Mouse (Mus musculus) MEL (cell line): ENCODE measurements around the gene Smim24. TPM values are rescaled to one million over a fixed set of nuclear protein-coding genes. Genes with fewer than 3 reads are reported as not detected.

ENCODE experiments used
- DNase-seq: peaks from one replicate; pipeline ENCODE4 v3.0.0; 2011; ENCODE audit warnings: low read depth, low spot score
- H3K27ac ChIP-seq: 2 replicates; pipeline ENCODE4 v1.5.1; 2012; ENCODE audit warnings: low read depth, mild to moderate bottlenecking, control low read depth, low read length, moderate library complexity; ENCODE audit not compliant: control insufficient read depth
- H3K27me3 ChIP-seq, 2 experiments: fragments of 150-350 bp in 1 of 2; sonication (generic) in 1 of 2; 2 replicates each; pipeline ENCODE4 v1.6.1; 2012; ENCODE audit warnings: low read length in 2 of 2, mild to moderate bottlenecking in 2 of 2, improper control_type of control experiment in 1 of 2, moderate library complexity in 1 of 2; ENCODE audit not compliant: insufficient read depth in 2 of 2, control insufficient read depth in 1 of 2
- H3K36me3 ChIP-seq, 2 experiments: 2 replicates each; pipeline ENCODE4 v1.6.1; 2012 to 2014; ENCODE audit warnings: low read length in 2 of 2, improper control_type of control experiment in 1 of 2, inconsistent platforms in 1 of 2, mild to moderate bottlenecking in 1 of 2; ENCODE audit not compliant: insufficient read depth in 2 of 2, control insufficient read depth in 1 of 2
- H3K4me1 ChIP-seq, 2 experiments: fragments of 150-350 bp in 1 of 2; sonication (generic) in 1 of 2; 2 replicates each; pipeline ENCODE4 v1.6.1; 2012; ENCODE audit warnings: low read length in 2 of 2, improper control_type of control experiment in 1 of 2, mild to moderate bottlenecking in 1 of 2; ENCODE audit not compliant: insufficient read depth in 2 of 2, control insufficient read depth in 1 of 2
- H3K4me3 ChIP-seq, 2 experiments: fragments of 150-350 bp in 1 of 2; sonication (generic) in 1 of 2; 2 replicates each; pipeline ENCODE4 v1.5.1; 2012; ENCODE audit warnings: low read depth in 2 of 2, low read length in 2 of 2, mild to moderate bottlenecking in 2 of 2, moderate library complexity in 2 of 2, control low read depth in 1 of 2, improper control_type of control experiment in 1 of 2; ENCODE audit not compliant: control insufficient read depth in 1 of 2, insufficient read depth in 1 of 2
- H3K79me2 ChIP-seq: 2 replicates; pipeline ENCODE4 v1.6.1; 2012; ENCODE audit warnings: mild to moderate bottlenecking, low read length, moderate library complexity; ENCODE audit not compliant: control insufficient read depth, poor library complexity, insufficient read depth
- H3K9ac ChIP-seq: 2 replicates; pipeline ENCODE4 v1.6.1; 2012; ENCODE audit warnings: low read depth, mild to moderate bottlenecking, control low read depth, low read length, moderate library complexity; ENCODE audit not compliant: control insufficient read depth, poor library complexity, severe bottlenecking
- H3K9me3 ChIP-seq: fragments of 150-350 bp; sonication (generic); replicated peaks from 2 replicates; pipeline ENCODE4 v1.6.1; 2012; ENCODE audit warnings: mild to moderate bottlenecking, low read length, improper control_type of control experiment, moderate library complexity; ENCODE audit not compliant: insufficient read depth
- BHLHE40 ChIP-seq: IDR thresholded peaks from 2 replicates; pipeline ENCODE4 v1.6.1; 2012; ENCODE audit warnings: low read depth, mild to moderate bottlenecking, inconsistent platforms, low read length, improper control_type of control experiment, borderline replicate concordance
- CHD1 ChIP-seq: IDR thresholded peaks from 2 replicates; pipeline ENCODE4 v1.6.1; 2012; ENCODE audit warnings: low read depth, mild to moderate bottlenecking, inconsistent platforms, low read length, improper control_type of control experiment
- CHD2 ChIP-seq: IDR thresholded peaks from 2 replicates; pipeline ENCODE4 v1.6.1; 2011; ENCODE audit warnings: low read length, improper control_type of control experiment
- CTCF ChIP-seq, 3 experiments: IDR thresholded peaks in 2 of 3; conservative IDR thresholded peaks in 1 of 3; 2 replicates each; pipeline ENCODE4 v1.5.1; 2011 to 2012; ENCODE audit warnings: low read length in 3 of 3, low read depth in 2 of 3, mild to moderate bottlenecking in 2 of 3, improper control_type of control experiment in 1 of 3, inconsistent platforms in 1 of 3, mixed read lengths in 1 of 3, moderate library complexity in 1 of 3; ENCODE audit not compliant: control insufficient read depth in 1 of 3, insufficient read depth in 1 of 3, poor library complexity in 1 of 3, severe bottlenecking in 1 of 3
- E2F4 ChIP-seq: IDR thresholded peaks from 2 replicates; pipeline ENCODE4 v1.6.1; 2011; ENCODE audit warnings: low read depth, low read length, improper control_type of control experiment, borderline replicate concordance
- EP300 ChIP-seq, 2 experiments: IDR thresholded peaks; 2 replicates each; pipeline ENCODE4 v1.6.1; 2011; ENCODE audit warnings: improper control_type of control experiment in 2 of 2, low read length in 2 of 2, low read depth in 1 of 2, mild to moderate bottlenecking in 1 of 2
- ETS1 ChIP-seq: IDR thresholded peaks from 2 replicates; pipeline ENCODE4 v1.6.1; 2012; ENCODE audit warnings: low read depth, mild to moderate bottlenecking, inconsistent platforms, low read length, improper control_type of control experiment, moderate library complexity
- GABPA ChIP-seq: IDR thresholded peaks from 2 replicates; pipeline ENCODE4 v1.6.1; 2012; ENCODE audit warnings: low read depth, mild to moderate bottlenecking, inconsistent platforms, low read length, improper control_type of control experiment, moderate library complexity
- GATA1 ChIP-seq: IDR thresholded peaks from 2 replicates; pipeline ENCODE4 v1.6.1; 2011; ENCODE audit warnings: low read depth, low read length, improper control_type of control experiment
- HCFC1 ChIP-seq: IDR thresholded peaks from 2 replicates; pipeline ENCODE4 v1.6.1; 2012; ENCODE audit warnings: low read depth, mild to moderate bottlenecking, inconsistent platforms, low read length, improper control_type of control experiment, moderate library complexity
- JUND ChIP-seq: IDR thresholded peaks from 2 replicates; pipeline ENCODE4 v1.6.1; 2011; ENCODE audit warnings: low read depth, mild to moderate bottlenecking, improper control_type of control experiment, low read length
- MAFK ChIP-seq: IDR thresholded peaks from 2 replicates; pipeline ENCODE4 v1.6.1; 2011; ENCODE audit warnings: low read depth, mild to moderate bottlenecking, low read length, improper control_type of control experiment, borderline replicate concordance
- MAZ ChIP-seq: IDR thresholded peaks from 2 replicates; pipeline ENCODE4 v1.6.1; 2012; ENCODE audit warnings: low read depth, mild to moderate bottlenecking, inconsistent platforms, low read length, improper control_type of control experiment
- MEF2A ChIP-seq: IDR thresholded peaks from 2 replicates; pipeline ENCODE4 v1.6.1; 2014; ENCODE audit warnings: low read depth, mild to moderate bottlenecking, inconsistent platforms, low read length, improper control_type of control experiment; ENCODE audit not compliant: poor library complexity, insufficient replicate concordance, severe bottlenecking; ENCODE audit errors: extremely low read depth
- MXI1 ChIP-seq: IDR thresholded peaks from 2 replicates; pipeline ENCODE4 v1.6.1; 2011; ENCODE audit warnings: mild to moderate bottlenecking, low read depth, low read length, improper control_type of control experiment
- MYB ChIP-seq: IDR thresholded peaks from 2 replicates; pipeline ENCODE4 v1.6.1; 2011; ENCODE audit warnings: mild to moderate bottlenecking, low read depth, low read length, improper control_type of control experiment
- MYC ChIP-seq: IDR thresholded peaks from 2 replicates; pipeline ENCODE4 v1.6.1; 2011; ENCODE audit warnings: low read depth, mild to moderate bottlenecking, low read length, improper control_type of control experiment, moderate library complexity
- NELFE ChIP-seq: IDR thresholded peaks from 2 replicates; pipeline ENCODE4 v1.6.1; 2011; ENCODE audit warnings: low read depth, low read length, improper control_type of control experiment
- POLR2A ChIP-seq, 2 experiments: IDR thresholded peaks; 2 replicates each; pipeline ENCODE4 v1.6.1; 2011 to 2012; ENCODE audit warnings: low read length in 2 of 2, mild to moderate bottlenecking in 2 of 2, control low read depth in 1 of 2, improper control_type of control experiment in 1 of 2, low read depth in 1 of 2, moderate library complexity in 1 of 2; ENCODE audit not compliant: control insufficient read depth in 1 of 2, insufficient read depth in 1 of 2, poor library complexity in 1 of 2
- POLR2AphosphoS5 ChIP-seq: IDR thresholded peaks from 2 replicates; pipeline ENCODE4 v1.6.1; 2012; ENCODE audit warnings: low read depth, borderline replicate concordance, mild to moderate bottlenecking, inconsistent platforms, low read length, moderate library complexity, mixed read lengths
- RAD21 ChIP-seq: IDR thresholded peaks from 2 replicates; pipeline ENCODE4 v1.6.1; 2011; ENCODE audit warnings: mild to moderate bottlenecking, low read depth, low read length, improper control_type of control experiment
- RCOR1 ChIP-seq: IDR thresholded peaks from 2 replicates; pipeline ENCODE4 v1.6.1; 2012; ENCODE audit warnings: low read depth, mild to moderate bottlenecking, inconsistent platforms, low read length, improper control_type of control experiment
- SIN3A ChIP-seq: IDR thresholded peaks from 2 replicates; pipeline ENCODE4 v1.6.1; 2012; ENCODE audit warnings: low read length, improper control_type of control experiment, inconsistent platforms
- SMC3 ChIP-seq: IDR thresholded peaks from 2 replicates; pipeline ENCODE4 v1.6.1; 2011; ENCODE audit warnings: low read depth, low read length, improper control_type of control experiment
- TAL1 ChIP-seq: IDR thresholded peaks from 2 replicates; pipeline ENCODE4 v1.6.1; 2012; ENCODE audit warnings: mild to moderate bottlenecking, inconsistent platforms, low read length, moderate library complexity, mixed read lengths
- TBP ChIP-seq: IDR thresholded peaks from 2 replicates; pipeline ENCODE4 v1.8.0; 2011; ENCODE audit warnings: low read depth, low read length, improper control_type of control experiment
- TCF12 ChIP-seq: IDR thresholded peaks from 2 replicates; pipeline ENCODE4 v1.6.1; 2014; ENCODE audit warnings: low read depth, mild to moderate bottlenecking, inconsistent platforms, low read length, improper control_type of control experiment, moderate library complexity
- USF1 ChIP-seq: IDR thresholded peaks from 2 replicates; pipeline ENCODE4 v1.6.1; 2014; ENCODE audit warnings: low read depth, mild to moderate bottlenecking, inconsistent platforms, low read length, improper control_type of control experiment, moderate library complexity
- USF2 ChIP-seq, 2 experiments: IDR thresholded peaks; 2 replicates each; pipeline ENCODE4 v1.6.1; 2011 to 2012; ENCODE audit warnings: improper control_type of control experiment in 2 of 2, low read length in 2 of 2, borderline replicate concordance in 1 of 2, inconsistent platforms in 1 of 2, low read depth in 1 of 2, mild to moderate bottlenecking in 1 of 2; ENCODE audit not compliant: insufficient read depth in 1 of 2
- ZC3H11A ChIP-seq: IDR thresholded peaks from 2 replicates; pipeline ENCODE4 v1.6.1; 2012; ENCODE audit warnings: low read depth, mild to moderate bottlenecking, inconsistent platforms, low read length, improper control_type of control experiment
- ZKSCAN1 ChIP-seq: IDR thresholded peaks from 2 replicates; pipeline ENCODE4 v1.6.1; 2012; ENCODE audit warnings: low read depth, mild to moderate bottlenecking, inconsistent platforms, low read length, improper control_type of control experiment, moderate library complexity
- ZNF384 ChIP-seq: IDR thresholded peaks from 2 replicates; pipeline ENCODE4 v1.6.1; 2012; ENCODE audit warnings: low read depth, mild to moderate bottlenecking, inconsistent platforms, low read length, improper control_type of control experiment
- polyA plus RNA-seq, 2 experiments: library from polyadenylated mRNA; stranded (reverse) in 1 of 2; unstranded in 1 of 2; fragments of >175 nt in 1 of 2; fragments of >200 nt in 1 of 2; gene quantifications; 2 replicates each; pipeline versions ENCODE4 v1.2.1 to v1.2.4; 2012; ENCODE audit warnings: low replicate concordance in 2 of 2, low read depth in 1 of 2; ENCODE audit not compliant: insufficient read length in 2 of 2, insufficient read depth in 1 of 2, missing spikeins in 1 of 2
- total RNA-seq: library from RNA; depleted of rRNA; stranded (reverse); fragments of 300-350 nt; gene quantifications from 2 replicates; pipeline ENCODE4 v1.2.3, GENCODE M21; 2012

Gene Smim24
- total and polyA plus RNA-seq, 3 experiments, result 6.7 to 29.5 TPM; not detected in 1

GRCm38 (mm10) chr10:81382039-81382438, 10.8 kb upstream of the Smim24 start (continued):
- TF ChIP-seq CHD1, result no peak
- peak; percentile 99 for TF ChIP-seq BHLHE40

- H3K27me3 ChIP-seq, result no peaks in the 10 kb centered on the region
- no peaks in the 10 kb centered on the region for H3K9me3 ChIP-seq
- peaks cover 17% of the 10 kb centered on the region for H3K79me2 ChIP-seq
- peaks cover 21 to 44% of the 10 kb centered on the region in 2 experiments for H3K4me1 ChIP-seq
- H3K36me3 ChIP-seq, result peaks cover 0 to 35% of the 10 kb centered on the region in 2 experiments; a peak in 2 of 4 replicates
- H3K4me3 ChIP-seq, result peak within 1 kb of the TSS; percentile 85 to 90
- H3K9ac ChIP-seq, result peak within 1 kb of the TSS; percentile 89
- DNase-seq, result peak; percentile 99
- peak within 1 kb of the TSS; percentile 88 for H3K27ac ChIP-seq
- TF ChIP-seq MYC, result peak; percentile 84; the same call in 1 of the 2 replicates
- no peak for TF ChIP-seq CTCF (IDR thresholded peaks at IDR 0.05 in 2 of 3, conservative IDR thresholded peaks at IDR 0.05 in 1 of 3; ENCODE audit: control insufficient read depth in 1 of 3, insufficient read depth in 1 of 3, low read depth in 2 of 3, low read length in 3 of 3, poor library complexity in 1 of 3, severe bottlenecking in 1 of 3)
- peak; percentile 68; the same call in 1 of the 2 replicates for TF ChIP-seq TCF12
- peak; percentile 69; the same call in 1 of the 2 replicates for TF ChIP-seq RCOR1
- no peak for TF ChIP-seq ZKSCAN1
- no peak for TF ChIP-seq POLR2AphosphoS5
- peak; percentile 99 for TF ChIP-seq CHD1
- TF ChIP-seq NELFE, result peak; percentile 88
- peak; percentile 83 for TF ChIP-seq CHD2
- no peak for TF ChIP-seq MAFK
- no peak for TF ChIP-seq MYB
- peak; percentile 91 for TF ChIP-seq TBP
- TF ChIP-seq ZNF384, result no peak
- no peak for TF ChIP-seq ZC3H11A
- peak in 1 of 2 experiments; percentile 16; a peak in 2 of 4 replicates for TF ChIP-seq EP300 (IDR thresholded peaks at IDR 0.05; ENCODE audit: low read depth in 1 of 2, low read length in 2 of 2)
- TF ChIP-seq BHLHE40, result no peak
- peak; percentile 91 to 92 for TF ChIP-seq POLR2A (IDR thresholded peaks at IDR 0.05; ENCODE audit: control insufficient read depth in 1 of 2, insufficient read depth in 1 of 2, low read depth in 1 of 2, low read length in 2 of 2, poor library complexity in 1 of 2)
- no peak; the same call in 1 of the 2 replicates for TF ChIP-seq SMC3
- TF ChIP-seq GABPA, result no peak
- TF ChIP-seq HCFC1, result peak; percentile 92
- peak; percentile 99 for TF ChIP-seq USF1
- TF ChIP-seq MEF2A, result no peak
- no peak for TF ChIP-seq E2F4
- peak; percentile 98 for TF ChIP-seq MXI1
- no peak for TF ChIP-seq RAD21
- TF ChIP-seq MAZ, result no peak; the same call in 1 of the 2 replicates
- peak; percentile 99 for TF ChIP-seq SIN3A
- peak; percentile 33; the same call in 1 of the 2 replicates for TF ChIP-seq ETS1
- TF ChIP-seq USF2 (IDR thresholded peaks at IDR 0.05; ENCODE audit: borderline replicate concordance in 1 of 2, insufficient read depth in 1 of 2, low read depth in 1 of 2, low read length in 2 of 2), result peak; percentile 59 to 94; a peak in 3 of 4 replicates
- no peak; the same call in 1 of the 2 replicates for TF ChIP-seq TAL1
- 0 out of 2 replicates have a peak, but pooled peaks have one; percentile 67 for TF ChIP-seq JUND
- TF ChIP-seq GATA1, result 0 out of 2 replicates have a peak, but pooled peaks have one; percentile 20
These were observed 8.8 kb upstream of the Smim24 start, which contains the start of the genes Dohh and Gm48551 for GRCm38 (mm10) chr10:81383802-81384604. Gene Dohh (plus strand): TSS chr10:81384428. Gene Gm48551 (plus strand): TSS chr10:81384466.
